Mouse (Mus musculus): ENCODE measurements around the gene Bsg.
"Not testable (repeated sequence)": the region's sequence is repeated elsewhere in the genome, so short reads cannot be mapped to it uniquely, and the experiment has no call there.

Bsg gene

DNA sequence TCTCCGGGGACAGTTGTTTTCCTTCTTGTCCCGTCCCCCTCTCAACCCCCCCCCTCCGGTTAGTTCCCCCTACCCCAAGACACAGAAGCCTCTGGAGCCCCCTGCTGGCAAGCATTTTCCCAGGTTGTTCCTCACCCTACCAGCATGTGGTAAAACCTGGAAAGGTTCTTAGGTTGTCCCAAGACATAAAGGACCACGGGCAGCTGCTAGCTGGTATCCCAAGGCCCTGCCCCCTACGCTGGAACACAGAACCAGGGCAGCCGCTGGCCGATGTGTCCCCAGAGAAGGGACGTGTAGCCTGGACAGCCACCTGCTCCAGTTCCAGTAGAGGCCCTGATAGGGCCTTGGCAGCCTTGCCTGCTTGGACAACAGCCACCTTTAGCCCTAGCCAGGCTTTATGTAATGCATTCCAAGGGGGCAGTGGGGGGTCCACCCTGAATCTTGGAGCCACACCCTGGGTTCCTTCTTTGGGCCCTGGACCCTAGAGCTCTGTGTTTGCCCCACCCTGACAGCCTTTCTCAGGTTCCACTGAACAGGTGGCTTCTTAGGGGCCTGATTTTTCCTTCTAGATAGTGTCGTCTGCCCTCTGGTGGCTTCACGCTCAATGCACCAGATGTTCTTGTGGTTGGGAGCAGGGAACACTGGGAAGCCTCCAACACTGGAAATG, 21.2 kb upstream of the Bsg start:
- peak; percentile 78 for DNase-seq

DNA sequence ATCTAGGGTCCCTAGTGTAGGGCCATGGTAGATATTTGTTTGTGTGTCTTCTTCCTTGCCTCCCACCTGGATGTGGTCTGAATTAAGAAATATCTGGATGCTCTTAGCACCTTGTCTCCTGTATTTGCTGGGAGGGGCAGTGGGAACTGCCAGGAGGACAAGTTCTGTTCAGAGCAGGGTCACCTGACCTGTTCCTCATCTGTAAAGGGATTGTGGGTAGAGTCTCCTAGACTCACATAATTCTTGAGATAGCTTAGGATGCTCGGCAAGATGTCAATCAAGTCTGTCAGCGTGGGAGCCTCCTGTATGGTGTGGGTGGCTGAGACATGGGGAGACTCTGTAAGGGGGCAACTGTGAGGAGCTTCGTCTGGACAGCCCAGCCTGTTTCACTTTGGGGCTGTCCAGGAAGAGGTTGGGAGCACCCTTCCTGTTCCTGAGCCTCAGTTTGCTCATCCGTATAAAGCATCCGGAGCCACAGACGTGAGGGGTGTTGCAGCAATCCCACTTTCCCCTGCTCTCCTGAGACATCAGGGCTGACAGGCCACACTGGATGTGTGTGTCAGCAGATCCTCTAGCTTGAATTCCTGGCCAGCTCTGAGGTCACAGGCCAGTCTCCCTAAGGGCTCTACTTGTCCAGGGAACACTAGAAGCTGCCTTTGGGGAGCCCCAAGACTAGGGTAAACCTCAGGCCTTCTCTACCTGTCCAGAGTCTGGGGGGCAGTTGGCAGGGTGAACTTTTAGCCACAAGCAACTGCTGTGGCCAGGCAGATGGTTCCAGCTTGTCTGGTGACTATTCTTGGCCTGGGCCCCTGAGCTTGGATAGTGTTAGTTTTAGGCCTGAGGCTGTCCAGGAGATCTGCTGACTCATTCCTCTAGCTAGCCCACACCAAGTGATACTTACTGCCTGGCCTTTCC, 20.3 kb upstream of the Bsg start:
- no peak for DNase-seq

DNA sequence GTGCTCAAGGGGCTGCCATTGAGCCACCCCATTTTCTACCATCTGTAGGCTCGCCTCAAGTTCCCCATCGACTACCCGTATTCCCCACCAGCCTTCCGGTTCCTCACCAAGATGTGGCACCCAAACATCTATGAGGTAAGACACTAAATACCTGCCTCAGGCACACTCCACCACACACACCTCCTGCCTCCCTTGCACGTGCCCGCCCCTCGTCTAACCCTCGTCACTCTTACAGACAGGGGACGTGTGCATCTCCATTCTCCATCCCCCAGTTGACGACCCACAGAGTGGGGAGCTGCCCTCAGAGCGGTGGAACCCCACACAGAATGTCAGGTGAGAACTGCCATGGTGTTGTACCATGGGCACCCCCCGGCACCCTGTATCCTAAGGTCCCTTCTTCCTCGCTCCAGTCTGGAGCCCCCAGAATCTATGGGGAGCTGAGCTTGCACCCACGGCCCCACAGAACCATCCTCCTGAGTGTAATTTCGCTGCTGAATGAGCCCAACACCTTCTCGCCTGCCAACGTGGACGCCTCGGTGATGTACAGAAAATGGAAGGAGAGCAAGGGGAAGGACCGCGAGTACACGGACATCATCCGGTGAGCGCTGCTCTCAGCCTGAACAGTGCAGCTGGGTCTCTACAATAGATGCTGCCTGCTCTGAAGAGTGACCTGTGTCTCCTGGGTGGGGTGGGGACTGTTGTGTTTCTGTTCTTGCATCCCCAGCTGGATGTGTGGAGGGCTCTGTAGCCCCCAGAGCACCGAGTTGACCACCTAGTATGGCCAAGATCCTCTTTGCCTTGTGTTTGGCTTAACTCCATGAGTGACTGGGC, 19.3 kb upstream of the Bsg start:
- DNase-seq: no peak

DNA sequence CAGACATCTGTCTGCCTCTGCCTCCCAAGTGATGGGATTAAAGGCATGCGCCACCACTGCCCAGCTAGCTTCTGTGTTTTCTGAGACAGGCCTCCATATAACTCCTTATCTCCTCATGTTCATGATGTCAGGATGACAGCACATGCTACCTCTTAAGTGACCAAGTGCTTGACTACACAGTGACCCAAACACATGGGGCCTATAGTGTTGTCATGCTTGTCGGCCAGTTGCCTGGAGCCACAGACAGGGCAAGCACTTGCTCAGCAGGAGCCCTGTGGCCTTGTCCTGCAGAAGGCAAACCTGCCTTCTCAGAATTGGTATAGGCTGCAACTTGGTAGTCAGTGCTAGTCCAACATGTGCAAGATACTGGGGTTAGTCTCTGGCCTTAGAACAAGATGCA, 18.1 kb upstream of the Bsg start:
- DNase-seq: no peak

DNA sequence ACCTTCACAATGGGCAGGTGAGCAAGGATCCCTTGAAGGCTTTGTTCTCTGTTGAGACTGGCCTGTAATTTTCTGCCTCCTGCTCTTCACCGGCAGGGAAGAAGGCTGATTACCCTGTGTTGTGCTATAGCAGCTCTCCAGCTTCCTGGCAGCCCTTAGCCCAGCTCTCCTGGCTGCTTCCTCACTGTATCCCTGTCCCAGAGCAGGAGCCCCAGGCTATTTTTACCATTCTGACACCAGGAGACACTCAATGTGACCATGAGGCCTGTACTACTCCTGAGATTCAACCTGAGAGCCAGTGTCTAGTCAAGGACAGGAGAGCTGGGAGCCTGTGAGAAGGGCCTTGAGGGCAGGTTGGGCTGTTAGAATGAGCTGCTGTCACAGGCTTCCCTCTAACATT, 17.6 kb upstream of the Bsg start:
- no peak for DNase-seq

DNA sequence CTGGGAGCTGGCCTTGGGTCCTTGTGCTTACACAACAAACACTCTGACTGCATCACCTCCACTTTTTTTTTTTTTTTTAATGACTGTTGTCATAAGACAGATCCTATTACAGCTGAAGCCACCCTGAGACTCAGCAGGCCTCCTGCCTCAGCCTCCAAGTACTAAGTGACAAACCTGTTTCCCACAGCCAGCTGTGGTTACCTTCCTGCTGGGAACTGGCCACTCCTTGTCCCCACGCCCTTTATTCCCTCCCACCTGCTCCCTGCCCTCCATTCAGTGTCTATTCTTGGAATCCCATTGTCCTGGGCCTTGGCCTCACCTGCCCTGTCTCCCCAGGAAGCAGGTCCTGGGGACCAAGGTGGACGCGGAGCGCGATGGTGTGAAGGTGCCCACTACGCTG, 16.8 kb upstream of the Bsg start:
- DNase-seq: no peak

DNA sequence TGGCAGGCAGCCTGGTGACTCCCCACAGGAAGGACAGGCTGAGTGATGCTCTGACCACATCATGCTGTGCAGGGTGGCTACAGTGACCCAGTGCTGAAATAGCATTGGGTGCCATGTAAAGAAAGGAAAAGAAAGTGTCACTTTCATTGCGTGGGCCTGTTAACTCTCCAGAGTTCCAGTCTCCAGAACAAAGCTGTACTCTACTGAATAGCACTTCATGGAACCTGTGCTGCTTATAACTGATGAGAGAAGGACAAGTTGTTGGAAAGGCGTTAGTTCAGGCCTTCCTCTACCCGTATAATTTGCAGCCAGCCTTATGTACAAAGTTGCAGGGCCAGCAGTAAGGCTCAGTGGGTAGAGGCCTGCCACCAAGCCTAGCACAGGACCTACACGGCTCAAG, 15.6 kb upstream of the Bsg start, which contains the start of gene Gzmm:
Gzmm (plus strand) TSS at position 301 of the 400 bp plus-strand sequence.
- no peak for DNase-seq

DNA sequence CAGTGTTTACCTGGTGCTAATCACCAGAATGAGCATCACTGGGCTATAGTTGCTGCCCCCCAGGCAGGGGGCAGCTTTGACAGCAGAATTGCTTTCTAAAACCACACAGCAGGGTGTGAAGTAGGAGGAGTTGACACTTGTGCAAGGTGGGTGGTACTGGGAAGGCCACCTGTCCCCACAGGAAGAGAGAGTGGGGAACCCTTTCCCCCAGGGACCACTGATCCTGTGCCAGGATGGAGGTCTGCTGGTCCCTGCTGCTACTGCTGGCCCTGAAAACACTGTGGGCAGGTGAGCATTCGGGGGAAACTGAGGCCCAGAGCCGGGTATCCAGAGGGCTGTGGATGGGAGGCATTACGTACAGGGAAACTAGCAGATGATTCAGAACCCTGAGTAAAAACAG, 15.1 kb upstream of the Bsg start:
- no peak for DNase-seq

DNA sequence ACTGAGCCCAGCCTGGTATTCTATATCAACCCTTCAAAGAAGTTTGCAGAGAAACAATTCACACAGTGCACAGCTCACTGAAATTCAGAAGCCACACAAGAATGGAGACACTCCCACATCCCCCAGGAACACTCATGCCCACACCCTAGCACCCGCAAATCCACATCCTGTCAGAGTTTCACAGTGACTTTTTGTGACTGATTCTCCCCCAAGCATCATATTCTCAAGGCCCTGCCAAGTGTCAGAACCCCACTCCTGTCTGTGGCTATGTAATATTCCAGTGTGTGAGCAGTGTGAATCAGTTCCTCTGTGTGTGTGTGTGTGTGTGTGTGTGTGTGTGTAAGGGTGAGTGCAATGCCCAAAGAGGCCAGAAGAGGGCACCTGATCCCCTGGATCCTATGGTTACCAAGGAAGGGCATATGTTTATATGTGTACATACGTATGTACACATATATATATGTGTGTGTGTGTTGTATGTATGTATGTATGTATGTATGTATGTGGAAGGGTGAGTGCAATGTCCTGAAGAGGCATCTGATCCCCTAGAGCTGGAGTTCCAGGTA, 12.2 kb upstream of the Bsg start:
- DNase-seq: no peak

DNA sequence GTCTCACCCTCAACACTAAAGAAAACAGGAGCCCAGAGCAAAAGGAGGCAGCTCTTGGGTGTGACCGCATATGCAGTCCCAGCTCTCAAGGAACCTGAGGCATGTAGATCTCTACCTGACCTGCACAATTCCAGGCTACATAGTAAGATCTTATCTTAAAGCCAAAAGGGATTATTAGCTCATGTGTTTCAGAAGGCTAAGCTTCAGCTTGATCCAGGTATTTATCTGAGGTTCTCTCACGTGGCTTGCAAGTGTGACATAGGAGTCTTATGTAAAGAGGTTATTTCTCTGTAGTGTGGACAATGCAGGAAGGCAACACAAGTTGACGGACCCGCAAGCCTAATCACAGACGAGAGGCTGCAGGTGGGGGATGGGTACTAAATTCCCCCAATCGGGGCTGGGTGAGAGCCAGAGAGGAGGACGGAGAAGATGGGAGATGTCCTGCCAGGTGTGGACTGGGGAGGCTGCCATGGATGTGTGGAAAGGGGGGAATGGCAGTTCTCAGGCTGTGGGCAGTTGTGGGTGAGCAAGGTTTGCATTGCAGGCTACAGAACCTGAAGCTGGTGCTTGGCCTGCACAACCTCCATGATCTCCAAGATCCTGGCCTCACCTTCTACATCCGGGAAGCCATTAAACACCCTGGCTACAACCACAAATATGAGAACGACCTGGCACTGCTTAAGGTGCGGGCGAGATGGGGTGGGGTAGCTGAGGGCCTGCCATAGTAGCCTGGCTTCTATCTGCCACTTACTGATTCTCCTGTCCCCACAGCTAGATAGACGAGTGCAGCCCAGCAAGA, 10.5 kb upstream of the Bsg start:
- DNase-seq: no peak

DNA sequence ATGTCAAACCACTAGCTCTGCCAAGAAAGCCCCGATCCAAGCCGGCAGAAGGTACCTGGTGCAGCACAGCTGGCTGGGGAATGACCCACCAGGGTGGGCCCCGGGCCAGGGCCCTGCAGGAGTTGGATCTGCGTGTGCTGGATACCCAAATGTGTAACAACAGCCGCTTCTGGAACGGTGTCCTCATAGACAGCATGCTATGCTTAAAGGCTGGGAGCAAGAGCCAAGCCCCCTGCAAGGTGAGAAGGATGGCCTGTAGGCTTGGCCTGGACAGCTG, 10.0 kb upstream of the Bsg start:
- no peak for DNase-seq

DNA sequence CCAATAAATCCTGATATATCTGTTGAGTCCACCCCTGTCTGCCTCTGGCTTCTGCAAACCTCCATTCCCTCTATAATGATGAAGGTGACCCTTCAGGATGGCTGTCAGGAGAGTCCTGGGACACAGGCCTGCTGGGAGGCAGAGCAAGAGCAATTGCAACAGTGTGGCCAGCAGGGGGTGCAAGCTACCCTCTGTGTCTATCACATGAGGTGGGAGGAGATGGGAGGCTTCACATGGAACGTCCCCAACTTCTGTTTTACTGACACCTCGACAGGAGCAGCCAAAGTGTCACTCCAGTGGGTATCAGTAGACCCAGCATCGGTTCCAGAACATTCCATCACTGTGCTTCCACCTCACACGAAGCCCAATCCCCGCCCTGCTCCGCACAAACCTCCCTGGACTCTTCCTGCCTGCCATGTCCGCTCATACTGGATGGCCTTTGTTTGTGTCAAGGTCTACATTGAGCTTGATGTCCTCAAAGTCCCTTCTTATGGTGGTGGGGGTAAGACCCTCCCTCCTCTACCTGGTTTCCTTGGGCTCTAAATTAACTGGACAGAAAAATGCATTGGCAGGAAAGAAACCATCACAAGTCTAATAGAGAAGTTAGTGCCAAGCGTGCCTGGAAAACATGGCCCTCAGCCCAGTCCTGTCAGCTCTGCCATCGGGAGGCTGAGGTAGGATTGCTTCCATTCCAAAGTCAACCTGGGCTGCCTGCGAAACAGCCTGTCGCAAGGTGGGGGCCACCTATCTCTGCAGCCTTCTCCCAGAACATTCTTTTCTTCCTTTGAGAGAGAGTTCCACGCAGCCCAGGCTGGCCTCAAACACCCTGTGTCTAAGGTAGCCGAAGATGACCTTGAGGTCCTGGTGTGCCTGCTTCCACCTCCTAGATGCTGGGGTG, 8.8 kb upstream of the Bsg start:
- peak; percentile 83 for DNase-seq

DNA sequence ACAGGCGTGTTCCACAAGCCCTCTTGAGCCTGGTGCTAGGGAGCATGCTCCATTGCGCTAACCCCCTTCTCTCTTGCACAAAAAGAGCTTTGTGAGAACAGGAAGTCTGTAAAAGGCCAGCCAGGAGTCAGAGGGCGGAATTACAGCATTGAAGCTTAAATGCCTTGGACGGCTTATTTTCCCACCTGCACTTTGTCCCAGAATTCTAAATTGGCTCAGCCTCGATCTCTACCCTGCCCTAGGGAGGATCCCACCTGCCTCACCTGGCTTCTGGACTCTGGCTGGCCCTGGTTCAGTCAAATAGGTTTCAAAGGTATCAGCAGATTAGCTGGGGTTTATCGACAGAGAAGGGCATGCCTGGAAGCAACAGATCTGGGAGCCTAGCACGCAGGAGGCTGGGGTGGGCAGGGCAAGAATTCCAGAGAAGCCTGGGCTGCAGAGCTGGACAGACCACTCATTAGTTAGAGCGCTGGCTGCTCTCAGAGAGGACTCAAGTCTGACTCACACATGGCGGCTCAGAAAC, 8.1 kb upstream of the Bsg start:
- no peak for DNase-seq

DNA sequence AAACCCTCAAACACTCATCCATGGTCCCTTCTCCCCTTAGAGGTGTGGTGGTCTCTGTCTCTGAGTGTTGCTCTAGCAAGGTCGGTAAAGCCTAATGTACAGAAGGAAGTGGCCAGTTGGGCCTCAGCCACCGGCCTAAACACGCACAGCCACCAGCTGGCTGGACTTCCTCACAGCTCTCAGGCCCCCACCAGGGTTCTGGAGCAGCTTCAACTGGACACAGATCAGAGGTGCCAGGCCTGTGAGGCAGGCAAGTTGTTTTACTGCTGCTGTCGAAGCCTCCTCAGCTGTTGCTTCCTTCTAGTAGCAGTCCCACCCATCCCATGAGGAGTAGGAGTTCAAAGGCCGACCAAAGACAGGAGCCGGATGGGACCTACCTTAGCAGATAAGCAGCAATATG, 6.4 kb upstream of the Bsg start:
- no peak for DNase-seq

DNA sequence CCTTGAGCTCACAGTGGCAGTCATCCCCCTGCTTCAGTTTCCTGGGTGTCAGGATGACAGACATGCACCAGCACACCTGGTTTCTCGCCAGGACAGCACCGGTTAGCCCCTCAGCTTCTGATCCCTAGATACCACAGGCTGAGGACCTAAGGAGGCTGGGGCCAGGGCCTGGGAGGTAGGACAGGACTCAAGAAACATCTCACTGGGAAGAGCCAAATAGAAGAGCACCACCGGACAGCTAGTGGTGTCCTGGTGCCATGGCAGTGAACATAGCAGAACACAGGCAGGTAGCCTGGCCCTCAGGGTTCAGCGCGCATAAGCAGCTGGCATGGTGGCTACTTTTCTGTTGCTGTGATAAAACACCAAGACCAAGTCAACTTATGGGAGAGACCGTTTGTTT, 5.8 kb upstream of the Bsg start:
- DNase-seq: no peak

DNA sequence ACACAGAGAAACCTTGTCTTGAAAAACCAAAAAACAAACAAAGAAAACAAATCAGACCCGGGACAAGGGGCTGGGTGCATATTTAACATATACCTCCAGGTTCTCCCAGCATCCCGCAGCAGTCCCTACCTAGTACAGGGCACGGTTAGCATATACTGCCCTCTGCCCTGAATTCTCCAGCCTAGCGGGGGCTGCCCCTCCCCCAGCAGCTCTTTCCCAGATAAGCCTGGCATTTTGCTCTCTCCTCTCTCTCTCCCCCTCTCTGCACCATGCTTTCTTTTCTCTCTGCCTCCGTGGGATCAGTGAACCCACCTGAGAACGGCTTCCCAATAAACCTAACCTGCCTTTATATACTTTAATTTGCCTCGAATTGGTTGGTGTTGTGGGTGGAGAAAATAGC, 3.6 kb upstream of the Bsg start:
- no peak for DNase-seq

DNA sequence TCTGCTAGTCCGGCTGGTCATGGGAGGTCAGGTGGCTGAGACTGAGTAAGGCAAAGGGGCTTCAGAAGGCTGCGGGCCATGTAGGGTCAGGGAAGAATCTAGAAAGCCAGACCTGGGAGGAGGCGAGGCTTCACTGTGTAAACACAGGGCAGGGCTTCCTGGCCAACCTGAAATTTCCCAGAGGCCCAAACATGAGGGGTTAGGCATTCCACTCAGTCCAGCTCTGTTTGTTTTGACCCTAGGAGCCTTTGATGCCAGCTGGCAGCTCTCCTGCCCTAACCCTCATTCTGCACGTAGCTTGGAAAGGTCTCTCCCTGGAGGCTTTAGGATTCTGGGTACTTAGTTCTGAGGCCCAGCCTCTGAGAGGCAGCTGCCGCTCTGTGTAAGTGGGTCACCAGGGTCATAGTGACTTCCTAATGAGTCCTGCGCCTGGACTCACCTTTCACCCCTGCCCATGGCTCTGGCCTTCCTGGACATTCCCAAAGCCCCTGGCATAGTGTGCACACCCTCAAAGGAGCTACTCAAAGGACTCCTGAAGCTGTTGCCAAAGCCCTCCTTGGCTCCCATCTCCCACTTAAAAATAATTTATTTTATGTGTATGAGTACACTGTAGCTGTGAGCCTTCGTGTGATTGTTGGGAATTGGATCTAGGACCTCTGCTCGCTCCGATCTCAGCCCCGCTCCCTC, 2.7 kb upstream of the Bsg start:
- no peak for DNase-seq

DNA sequence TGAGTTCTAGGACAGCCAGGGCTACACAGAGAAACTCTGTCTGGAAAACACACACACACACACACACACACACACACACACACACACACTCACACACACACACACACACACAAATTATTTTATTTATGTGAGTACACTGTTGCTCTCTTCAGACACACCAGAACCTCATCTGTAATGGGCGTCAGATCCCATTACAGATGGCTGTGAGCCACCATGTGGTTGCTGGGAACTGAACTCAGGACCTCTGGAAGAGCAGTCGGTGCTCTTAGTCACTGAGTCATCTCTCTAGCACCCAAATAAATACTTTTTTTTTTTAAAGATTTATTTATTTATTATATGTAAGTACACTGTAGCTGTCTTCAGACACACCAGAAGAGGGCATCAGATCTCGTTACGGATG, 1.3 kb upstream of the Bsg start:
- not testable (repeated sequence) for DNase-seq

DNA sequence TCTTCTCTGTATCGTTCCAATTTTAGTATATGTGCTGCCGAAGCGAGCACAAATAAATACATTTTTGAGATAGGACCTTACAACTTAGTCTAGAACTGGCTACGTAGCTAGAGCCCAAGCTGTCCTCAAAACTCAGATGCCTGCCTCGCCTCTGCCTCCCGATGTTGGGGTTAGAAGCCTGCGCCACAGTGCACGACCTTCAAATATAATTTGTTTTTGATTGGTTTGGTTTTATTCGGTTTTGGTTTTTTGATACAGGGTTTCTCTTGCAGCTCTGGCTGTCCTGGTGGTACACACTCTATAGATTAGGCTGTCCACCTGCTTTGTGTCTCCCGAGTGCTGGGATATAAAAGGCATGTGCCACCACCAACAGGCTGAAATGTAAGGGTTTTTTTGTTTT, 750 bp upstream of the Bsg start:
- DNase-seq: no peak

DNA sequence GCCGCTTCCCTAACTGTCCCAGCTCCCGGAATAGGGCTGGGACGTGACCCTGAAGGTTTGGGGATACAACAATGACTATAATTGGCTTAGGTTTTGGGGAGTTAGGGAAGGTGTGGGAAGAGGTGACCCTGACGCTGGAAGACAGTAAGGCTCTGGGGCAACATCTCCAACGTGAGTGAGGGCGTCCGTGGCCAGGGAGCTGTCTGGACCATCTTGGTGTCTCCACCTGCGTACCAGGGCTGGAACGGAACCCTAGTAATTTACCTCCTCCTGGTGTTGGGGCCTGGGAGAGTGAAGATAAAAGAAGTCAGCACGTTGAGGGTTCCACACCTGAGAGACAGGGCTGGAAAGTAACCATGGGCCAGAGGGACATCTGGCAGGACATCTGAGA, 674 bp downstream of the Bsg start:
- no peak for DNase-seq

DNA sequence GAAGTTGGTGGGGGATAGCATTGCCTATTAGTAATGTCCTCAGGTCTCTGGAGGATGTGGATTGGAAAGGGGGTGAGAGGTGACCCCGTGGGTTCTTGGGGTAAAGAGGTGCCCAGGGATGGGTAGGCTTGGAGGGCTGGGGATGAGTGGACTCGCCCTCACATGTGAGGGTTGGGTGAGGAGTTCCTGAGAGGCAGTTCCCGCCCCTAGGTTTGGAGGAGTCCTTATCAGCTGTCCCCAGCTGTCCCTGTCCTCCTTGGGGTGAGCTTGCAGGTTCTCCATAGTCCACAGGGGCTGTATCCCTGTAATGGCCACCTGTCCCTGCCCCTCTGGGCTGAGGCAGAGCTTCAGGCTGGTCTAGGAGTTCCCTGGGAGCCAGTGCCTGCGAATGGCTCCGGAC, 1.7 kb downstream of the Bsg start:
- no peak for DNase-seq

Measured in thymus, postnatal 14 days (tissue).